Mouse (Mus musculus) bone marrow macrophage, adult 2 months (primary cell): ENCODE measurements around the gene Kmt2e. TPM values are rescaled to one million over a fixed set of nuclear protein-coding genes. Genes with fewer than 3 reads are reported as not detected.

Source experiments
- H3K27ac ChIP-seq: 2 replicates; pipeline ENCODE4 v1.5.1; 2012; ENCODE audit warnings: low read depth, low read length; ENCODE audit not compliant: insufficient read depth
- H3K4me1 ChIP-seq: 2 replicates; pipeline ENCODE4 v1.6.1; 2012; ENCODE audit warnings: low read length; ENCODE audit not compliant: control insufficient read depth, insufficient read depth
- H3K4me3 ChIP-seq: 2 replicates; pipeline ENCODE4 v1.5.1; 2012; ENCODE audit warnings: mild to moderate bottlenecking, low read length, moderate library complexity; ENCODE audit not compliant: insufficient read depth
- CTCF ChIP-seq: IDR thresholded peaks from 2 replicates; pipeline ENCODE4 v1.5.1; 2012; ENCODE audit warnings: low read depth, mild to moderate bottlenecking, low read length, moderate library complexity
- POLR2A ChIP-seq: IDR thresholded peaks from 2 replicates; pipeline ENCODE4 v1.6.1; 2012; ENCODE audit warnings: mild to moderate bottlenecking, low read depth, low read length, borderline replicate concordance
- polyA plus RNA-seq: library from polyadenylated mRNA; stranded (reverse); fragments of >200 nt; gene quantifications from 2 replicates; pipeline ENCODE4 v1.2.4, GENCODE M21; 2012; ENCODE audit not compliant: missing spikeins, insufficient read depth, insufficient read length

Gene Kmt2e
- polyA plus RNA-seq, 1 experiment, result 70.5 TPM

GRCm38 (mm10) chr5:23394366-23395145, 39.7 kb upstream of the Kmt2e start:
- Histone ChIP-seq H3K27ac (peak overlapping the region; percentile 11; the same call in 1 of the 2 replicates), H3K4me3 (no peak overlapping the region), H3K4me1 (peaks cover 21% of the 10 kb centered on the region)
- TF ChIP-seq CTCF (no peak), POLR2A (no peak)

- no peak for TF ChIP-seq CTCF
- no peak for TF ChIP-seq POLR2A
Measured at GRCm38 (mm10) chr5:23395721-23396120, 38.5 kb upstream of the Kmt2e start.

GRCm38 (mm10) chr5:23396756-23397155, 37.5 kb upstream of the Kmt2e start:
- peaks cover 27% of the 10 kb centered on the region for H3K4me1 ChIP-seq
- no peak for TF ChIP-seq CTCF
- no peak for TF ChIP-seq POLR2A
- H3K4me3 ChIP-seq, result no peak overlapping the region
- no peak overlapping the region for H3K27ac ChIP-seq

More at GRCm38 (mm10) chr5:23395721-23396120, 38.5 kb upstream of the Kmt2e start:
- no peak overlapping the region for H3K4me3 ChIP-seq
- H3K4me1 ChIP-seq, result peaks cover 21% of the 10 kb centered on the region
- H3K27ac ChIP-seq, result no peak overlapping the region

- Histone ChIP-seq H3K4me3 (no peak overlapping the region), H3K4me1 (peaks cover 13% of the 10 kb centered on the region), H3K27ac (no peak overlapping the region)
- no peak for TF ChIP-seq POLR2A
- no peak for TF ChIP-seq CTCF
Measured at GRCm38 (mm10) chr5:23400156-23400555, 34.1 kb upstream of the Kmt2e start.

GRCm38 (mm10) chr5:23400868-23401267, 33.4 kb upstream of the Kmt2e start:
- Histone ChIP-seq H3K4me1 (peaks cover 10% of the 10 kb centered on the region), H3K4me3 (no peak overlapping the region), H3K27ac (no peak overlapping the region)
- TF ChIP-seq POLR2A (no peak), CTCF (no peak)

- TF ChIP-seq CTCF (no peak), POLR2A (no peak)
- no peak overlapping the region for H3K27ac ChIP-seq
Measured at GRCm38 (mm10) chr5:23401368-23401767, 32.9 kb upstream of the Kmt2e start.

GRCm38 (mm10) chr5:23401999-23402398, 32.2 kb upstream of the Kmt2e start:
- Histone ChIP-seq H3K4me3 (no peak overlapping the region), H3K4me1 (peaks cover 17% of the 10 kb centered on the region), H3K27ac (no peak overlapping the region)
- TF ChIP-seq CTCF, result no peak
- TF ChIP-seq POLR2A, result no peak

More at GRCm38 (mm10) chr5:23401368-23401767, 32.9 kb upstream of the Kmt2e start:
- H3K4me3 ChIP-seq, result no peak overlapping the region
- peaks cover 14% of the 10 kb centered on the region for H3K4me1 ChIP-seq

- no peak overlapping the region for H3K27ac ChIP-seq
- H3K4me1 ChIP-seq, result peaks cover 20% of the 10 kb centered on the region
- H3K4me3 ChIP-seq, result no peak overlapping the region
- TF ChIP-seq POLR2A (no peak), CTCF (no peak)
Measured at GRCm38 (mm10) chr5:23403161-23403560, 31.1 kb upstream of the Kmt2e start.

GRCm38 (mm10) chr5:23405666-23406404, 28.4 kb upstream of the Kmt2e start:
- Histone ChIP-seq H3K27ac (no peak overlapping the region), H3K4me1 (peaks cover 39% of the 10 kb centered on the region), H3K4me3 (no peak overlapping the region)
- TF ChIP-seq CTCF (no peak), POLR2A (no peak)

- TF ChIP-seq CTCF, result no peak
- Histone ChIP-seq H3K4me3 (no peak overlapping the region), H3K27ac (no peak overlapping the region), H3K4me1 (peaks cover 42% of the 10 kb centered on the region)
Measured at GRCm38 (mm10) chr5:23406405-23406745, 27.9 kb upstream of the Kmt2e start.
